Mouse (Mus musculus): ENCODE measurements around the gene Rpl32. TPM values are rescaled to one million over a fixed set of nuclear protein-coding genes. Genes with fewer than 3 reads are reported as not detected.

The Rpl32 gene
- polyA plus RNA-seq, 1 experiment, result 4,367 TPM

- H3K4me2 ChIP-seq (ENCODE audit: low read depth), result no peak within 1 kb of the TSS
- no peaks in the 10 kb centered on the region for H3K36me3 ChIP-seq (ENCODE audit: control insufficient read depth, insufficient read depth)
- TF ChIP-seq TCF12 (IDR thresholded peaks at IDR 0.05; ENCODE audit: insufficient read depth, poor library complexity, severe bottlenecking) (no peak), TCF3 (IDR thresholded peaks at IDR 0.05; ENCODE audit: insufficient read length, low read depth) (no peak)
- H3K4me3 ChIP-seq, result no peak within 1 kb of the TSS
- H3K79me2 ChIP-seq (ENCODE audit: control insufficient read depth, insufficient read depth), result no peaks in the 10 kb centered on the region
- H3K27me3 ChIP-seq (ENCODE audit: control insufficient read depth, insufficient read depth, insufficient read length), result no peaks in the 10 kb centered on the region
- no peak within 1 kb of the TSS for H3ac ChIP-seq (ENCODE audit: control insufficient read depth, insufficient read length)
These were observed 46.4 kb downstream of the Rpl32 start, which contains the start of gene Tmem40 for GRCm38 (mm10) chr6:115761995-115762756. TSS of gene Tmem40 (minus strand) at chr6:115762410.

GRCm38 (mm10) chr6:115760982-115761381 is 47.6 kb downstream of the Rpl32 start:
- Histone ChIP-seq H3K4me2 (ENCODE audit: low read depth) (no peak overlapping the region), H3K79me2 (ENCODE audit: control insufficient read depth, insufficient read depth) (no peaks in the 10 kb centered on the region), H3K27me3 (ENCODE audit: control insufficient read depth, insufficient read depth, insufficient read length) (no peaks in the 10 kb centered on the region), H3K4me3 (no peak overlapping the region), H3ac (ENCODE audit: control insufficient read depth, insufficient read length) (no peak overlapping the region), H3K36me3 (ENCODE audit: control insufficient read depth, insufficient read depth) (no peaks in the 10 kb centered on the region)
- TF ChIP-seq MYOD1 (IDR thresholded peaks at IDR 0.05; ENCODE audit: control insufficient read depth in 1 of 3, insufficient read length in 2 of 3, low read depth in 2 of 3) (peak; percentile 61 to 90 (median 89)), MYOG (IDR thresholded peaks at IDR 0.05; ENCODE audit: control insufficient read depth in 1 of 3, insufficient read depth in 1 of 3, insufficient read length in 2 of 3, low read depth in 2 of 3) (peak; percentile 33 to 91 (median 85)), REST (IDR thresholded peaks at IDR 0.05; ENCODE audit: insufficient read depth, insufficient read length) (no peak), USF1 (IDR thresholded peaks at IDR 0.05; ENCODE audit: low read depth) (no peak), SRF (IDR thresholded peaks at IDR 0.05; ENCODE audit: control insufficient read depth, insufficient read length, low read depth) (no peak), POLR2AphosphoS2 (IDR thresholded peaks at IDR 0.05; ENCODE audit: insufficient read length, low read depth) (no peak), TCF3 (IDR thresholded peaks at IDR 0.05; ENCODE audit: insufficient read length, low read depth) (peak; percentile 69), MAX (IDR thresholded peaks at IDR 0.05; ENCODE audit: low read depth) (no peak), CEBPB (IDR thresholded peaks at IDR 0.05; ENCODE audit: insufficient read depth, poor library complexity, severe bottlenecking) (no peak), TCF12 (IDR thresholded peaks at IDR 0.05; ENCODE audit: insufficient read depth, poor library complexity, severe bottlenecking) (peak; percentile 51), POLR2A (IDR thresholded peaks at IDR 0.05; ENCODE audit: insufficient read length, low read depth) (no peak)

GRCm38 (mm10) chr6:115760137-115760536 is 48.4 kb downstream of the Rpl32 start:
- TF ChIP-seq POLR2AphosphoS2 (IDR thresholded peaks at IDR 0.05; ENCODE audit: insufficient read length, low read depth), result no peak
- no peak for TF ChIP-seq SRF (IDR thresholded peaks at IDR 0.05; ENCODE audit: control insufficient read depth, insufficient read length, low read depth)
- no peak for TF ChIP-seq POLR2A (IDR thresholded peaks at IDR 0.05; ENCODE audit: insufficient read length, low read depth)
- no peak for TF ChIP-seq TCF12 (IDR thresholded peaks at IDR 0.05; ENCODE audit: insufficient read depth, poor library complexity, severe bottlenecking)
- TF ChIP-seq MYOG (IDR thresholded peaks at IDR 0.05; ENCODE audit: control insufficient read depth in 1 of 3, insufficient read depth in 1 of 3, insufficient read length in 2 of 3, low read depth in 2 of 3), result no peak
- no peak for TF ChIP-seq CEBPB (IDR thresholded peaks at IDR 0.05; ENCODE audit: insufficient read depth, poor library complexity, severe bottlenecking)
- no peak for TF ChIP-seq E2F4 (IDR thresholded peaks at IDR 0.05; ENCODE audit: insufficient read depth)
- TF ChIP-seq TCF3 (IDR thresholded peaks at IDR 0.05; ENCODE audit: insufficient read length, low read depth), result no peak
- no peak for TF ChIP-seq MYOD1 (IDR thresholded peaks at IDR 0.05; ENCODE audit: control insufficient read depth in 1 of 3, insufficient read length in 2 of 3, low read depth in 2 of 3)
- TF ChIP-seq MAX (IDR thresholded peaks at IDR 0.05; ENCODE audit: low read depth), result no peak

GRCm38 (mm10) chr6:115759461-115759860 is 49.1 kb downstream of the Rpl32 start:
- no peak overlapping the region for H3ac ChIP-seq (ENCODE audit: control insufficient read depth, insufficient read length)
- H3K4me3 ChIP-seq, result no peak overlapping the region
- no peaks in the 10 kb centered on the region for H3K36me3 ChIP-seq (ENCODE audit: control insufficient read depth, insufficient read depth)
- H3K27me3 ChIP-seq (ENCODE audit: control insufficient read depth, insufficient read depth, insufficient read length), result no peaks in the 10 kb centered on the region
- no peak for TF ChIP-seq TCF12 (IDR thresholded peaks at IDR 0.05; ENCODE audit: insufficient read depth, poor library complexity, severe bottlenecking)
- no peak for TF ChIP-seq POLR2A (IDR thresholded peaks at IDR 0.05; ENCODE audit: insufficient read length, low read depth)
- no peak for TF ChIP-seq E2F4 (IDR thresholded peaks at IDR 0.05; ENCODE audit: insufficient read depth)
- TF ChIP-seq SRF (IDR thresholded peaks at IDR 0.05; ENCODE audit: control insufficient read depth, insufficient read length, low read depth), result no peak
- no peak for TF ChIP-seq POLR2AphosphoS2 (IDR thresholded peaks at IDR 0.05; ENCODE audit: insufficient read length, low read depth)
- TF ChIP-seq CEBPB (IDR thresholded peaks at IDR 0.05; ENCODE audit: insufficient read depth, poor library complexity, severe bottlenecking), result no peak
- TF ChIP-seq MAX (IDR thresholded peaks at IDR 0.05; ENCODE audit: low read depth), result no peak
- TF ChIP-seq REST (IDR thresholded peaks at IDR 0.05; ENCODE audit: insufficient read depth, insufficient read length), result no peak
- TF ChIP-seq TCF3 (IDR thresholded peaks at IDR 0.05; ENCODE audit: insufficient read length, low read depth), result no peak
- TF ChIP-seq MYOG (IDR thresholded peaks at IDR 0.05; ENCODE audit: control insufficient read depth in 1 of 3, insufficient read depth in 1 of 3, insufficient read length in 2 of 3, low read depth in 2 of 3), result no peak
- H3K4me2 ChIP-seq (ENCODE audit: low read depth), result no peak overlapping the region
- no peaks in the 10 kb centered on the region for H3K79me2 ChIP-seq (ENCODE audit: control insufficient read depth, insufficient read depth)

More at GRCm38 (mm10) chr6:115760137-115760536, 48.4 kb downstream of the Rpl32 start:
- Histone ChIP-seq H3K4me3 (no peak overlapping the region), H3K79me2 (ENCODE audit: control insufficient read depth, insufficient read depth) (no peaks in the 10 kb centered on the region), H3K4me2 (ENCODE audit: low read depth) (no peak overlapping the region), H3ac (ENCODE audit: control insufficient read depth, insufficient read length) (no peak overlapping the region), H3K27me3 (ENCODE audit: control insufficient read depth, insufficient read depth, insufficient read length) (no peaks in the 10 kb centered on the region), H3K36me3 (ENCODE audit: control insufficient read depth, insufficient read depth) (no peaks in the 10 kb centered on the region)

GRCm38 (mm10) chr6:115758981-115759435 is 49.5 kb downstream of the Rpl32 start:
- H3ac ChIP-seq (ENCODE audit: control insufficient read depth, insufficient read length), result no peak overlapping the region
- no peak for TF ChIP-seq POLR2A (IDR thresholded peaks at IDR 0.05; ENCODE audit: insufficient read length, low read depth)
- TF ChIP-seq POLR2AphosphoS2 (IDR thresholded peaks at IDR 0.05; ENCODE audit: insufficient read length, low read depth), result no peak
- no peak for TF ChIP-seq CEBPB (IDR thresholded peaks at IDR 0.05; ENCODE audit: insufficient read depth, poor library complexity, severe bottlenecking)
- no peak for TF ChIP-seq TCF3 (IDR thresholded peaks at IDR 0.05; ENCODE audit: insufficient read length, low read depth)
- no peak for TF ChIP-seq MAX (IDR thresholded peaks at IDR 0.05; ENCODE audit: low read depth)
- no peak for TF ChIP-seq E2F4 (IDR thresholded peaks at IDR 0.05; ENCODE audit: insufficient read depth)
- TF ChIP-seq REST (IDR thresholded peaks at IDR 0.05; ENCODE audit: insufficient read depth, insufficient read length), result no peak
- no peak for TF ChIP-seq USF1 (IDR thresholded peaks at IDR 0.05; ENCODE audit: low read depth)
- no peak for TF ChIP-seq MYOD1 (IDR thresholded peaks at IDR 0.05; ENCODE audit: control insufficient read depth in 1 of 3, insufficient read length in 2 of 3, low read depth in 2 of 3)
- no peak for TF ChIP-seq SRF (IDR thresholded peaks at IDR 0.05; ENCODE audit: control insufficient read depth, insufficient read length, low read depth)
- TF ChIP-seq MYOG (IDR thresholded peaks at IDR 0.05; ENCODE audit: control insufficient read depth in 1 of 3, insufficient read depth in 1 of 3, insufficient read length in 2 of 3, low read depth in 2 of 3), result no peak
- TF ChIP-seq TCF12 (IDR thresholded peaks at IDR 0.05; ENCODE audit: insufficient read depth, poor library complexity, severe bottlenecking), result no peak
- H3K79me2 ChIP-seq (ENCODE audit: control insufficient read depth, insufficient read depth), result no peaks in the 10 kb centered on the region
- no peak overlapping the region for H3K4me3 ChIP-seq
- H3K27me3 ChIP-seq (ENCODE audit: control insufficient read depth, insufficient read depth, insufficient read length), result no peaks in the 10 kb centered on the region
- no peaks in the 10 kb centered on the region for H3K36me3 ChIP-seq (ENCODE audit: control insufficient read depth, insufficient read depth)
- no peak overlapping the region for H3K4me2 ChIP-seq (ENCODE audit: low read depth)

Data from myocyte (in vitro differentiated cells).